Mouse (Mus musculus) limb, embryonic 14.5 days (tissue): ENCODE measurements around the gene Nelfe. TPM values are rescaled to one million over a fixed set of nuclear protein-coding genes. Genes with fewer than 3 reads are reported as not detected.
"Not testable (repeated sequence)": the region's sequence is repeated elsewhere in the genome, so short reads cannot be mapped to it uniquely, and the experiment has no call there.

Experiments
- ATAC-seq: fragments of 200-750 bp; cut with Nextera tagmentation; 2 replicates; pipeline ENCODE4 v1.8.0; 2017; ENCODE audit warnings: low read depth, moderate number of reproducible peaks, moderate TSS enrichment; ENCODE audit not compliant: low FRiP score
- DNase-seq: peaks from one replicate; pipeline ENCODE4 v3.0.0-alpha.2; 2015; ENCODE audit warnings: low spot score
- H3K27ac ChIP-seq: fragments of 300-500 bp; sonication (generic); replicated peaks from 2 replicates; pipeline ENCODE4 v1.5.1; 2014; ENCODE audit warnings: low read depth, mild to moderate bottlenecking, low read length, moderate library complexity, mixed read lengths
- H3K27me3 ChIP-seq: fragments of 300-500 bp; sonication (generic); 2 replicates; pipeline ENCODE4 v1.6.1; 2014; ENCODE audit warnings: low read length, mixed read lengths; ENCODE audit not compliant: control insufficient read depth, insufficient read depth
- H3K36me3 ChIP-seq: fragments of 300-500 bp; sonication (generic); 2 replicates; pipeline ENCODE4 v1.6.1; 2014; ENCODE audit warnings: mild to moderate bottlenecking, low read length, moderate library complexity, mixed read lengths; ENCODE audit not compliant: control insufficient read depth, insufficient read depth
- H3K4me1 ChIP-seq: fragments of 300-500 bp; sonication (generic); 2 replicates; pipeline ENCODE4 v1.6.1; 2014; ENCODE audit warnings: antibody characterized with exemption, low read length, mixed read lengths; ENCODE audit not compliant: control insufficient read depth, insufficient read depth
- H3K4me2 ChIP-seq: fragments of 300-500 bp; sonication (generic); replicated peaks from 2 replicates; pipeline ENCODE4 v1.6.1; 2014; ENCODE audit warnings: low read depth, mild to moderate bottlenecking, low read length, moderate library complexity; ENCODE audit not compliant: severe bottlenecking
- H3K4me3 ChIP-seq: fragments of 300-500 bp; sonication (generic); replicated peaks from 2 replicates; pipeline ENCODE4 v1.5.1; 2014; ENCODE audit warnings: low read length
- H3K9ac ChIP-seq: fragments of 300-500 bp; sonication (generic); 2 replicates; pipeline ENCODE4 v1.6.1; 2014; ENCODE audit warnings: mild to moderate bottlenecking, low read depth, low read length, moderate library complexity; ENCODE audit not compliant: severe bottlenecking
- H3K9me3 ChIP-seq: fragments of 300-500 bp; sonication (generic); 2 replicates; pipeline ENCODE4 v1.6.1; 2016; ENCODE audit warnings: low read length; ENCODE audit not compliant: control insufficient read depth
- POLR2A ChIP-seq: fragments of 200-500 bp; IDR thresholded peaks from 2 replicates; pipeline ENCODE4 v1.8.0; 2012; ENCODE audit warnings: inconsistent platforms, mild to moderate bottlenecking, moderate library complexity, borderline replicate concordance; ENCODE audit not compliant: insufficient read depth, insufficient read length; ENCODE audit errors: extremely low read depth
- WGBS: fragments of 180-500 bp; shearing (Covaris S2); extraction: QIAGEN DNeasy Blood & Tissue Kit; methylation state at CpG from one replicate; pipeline ENCODE4 v1.1.7; 2014; 5-methylcytosine and 5-hydroxymethylcytosine counted together
- polyA plus RNA-seq, 2 experiments: library from polyadenylated mRNA; depleted of rRNA in 1 of 2; stranded (reverse) in 1 of 2; unstranded in 1 of 2; fragments of >200 nt; fragmentation: Nextera tagmentation in 1 of 2; extraction: Ambion mirVana in 1 of 2; gene quantifications; 2 replicates each; pipeline versions ENCODE4 v1.2.1 to v1.2.3; 2012 to 2014

Nelfe gene
- polyA plus RNA-seq (2012; rRNA removed) (56.4 and 92.2 TPM in 2 replicates), polyA plus RNA-seq (2014; fragmentation: Nextera tagmentation; extraction: Ambion mirVana) (101 and 111 TPM in 2 replicates)

GRCm38 (mm10) chr17:34849722-34850516, at the start of gene Nelfe, which contains the start of gene Skiv2l:
TSS of gene Nelfe (plus strand) at chr17:34850391.
TSS of gene Skiv2l (minus strand) at chr17:34850210.
- Histone ChIP-seq H3K9ac (peak within 1 kb of the TSS; percentile 78), H3K4me2 (peak within 1 kb of the TSS; percentile 89), H3K27ac (peak within 1 kb of the TSS; percentile 58; the same call in 1 of the 2 replicates), H3K36me3 (peaks cover 57% of the 10 kb centered on the region), H3K27me3 (no peaks in the 10 kb centered on the region), H3K9me3 (no peaks in the 10 kb centered on the region), H3K4me3 (peak within 1 kb of the TSS; percentile 91), H3K4me1 (peaks cover 12% of the 10 kb centered on the region)
- 4% methylated on average over 59 of the region's 65 CpGs for WGBS
- DNase-seq: peak; percentile 98
- TF ChIP-seq POLR2A: peak; percentile 66; the same call in 1 of the 2 replicates
- ATAC-seq: peak; percentile 97

DNA sequence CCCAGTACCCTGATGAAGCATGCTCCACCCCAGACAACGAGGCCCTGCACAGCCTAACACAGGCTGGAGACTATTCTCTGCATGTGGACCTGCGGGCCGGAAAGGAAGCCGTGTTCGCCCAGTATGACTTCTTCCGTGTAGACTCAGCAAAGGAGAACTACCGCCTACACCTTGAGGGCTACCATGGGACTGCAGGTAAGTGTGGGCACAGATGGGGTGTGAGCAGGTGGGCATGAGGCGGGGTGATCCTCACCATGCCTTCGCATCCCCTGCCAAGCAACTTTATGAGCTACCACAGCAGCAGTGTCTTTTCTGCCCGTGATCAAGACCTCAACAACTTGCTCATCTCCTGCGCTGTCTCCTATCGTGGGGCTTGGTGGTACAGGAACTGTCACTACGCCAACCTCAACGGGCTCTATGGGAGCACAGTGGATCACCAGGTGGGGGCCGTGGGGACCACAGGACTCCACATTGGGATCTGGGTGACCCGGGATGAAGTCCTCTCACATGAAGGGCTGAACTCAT, 49.3 kb upstream of the Nelfe start:
- H3K9me3 ChIP-seq: not testable (repeated sequence)

DNA sequence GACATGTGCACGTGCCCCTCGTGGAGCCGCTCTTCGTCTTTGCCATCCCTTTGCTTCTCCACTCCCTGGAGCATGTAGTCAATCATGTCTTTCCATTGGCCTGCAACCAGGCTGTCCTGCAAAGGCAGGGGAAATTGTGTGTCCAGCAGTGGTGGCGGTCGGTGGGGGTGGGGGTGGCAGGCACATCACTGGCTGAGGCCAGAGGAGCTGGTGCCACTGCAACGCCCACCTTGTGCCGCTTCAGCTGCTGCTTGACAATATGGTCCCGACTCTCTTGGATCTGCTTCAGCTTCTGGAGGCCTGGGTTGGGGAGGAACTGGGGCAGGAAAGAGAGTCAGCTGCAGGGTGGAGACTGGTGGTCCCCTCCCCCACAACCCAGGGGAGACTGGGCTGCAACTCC, 47.4 kb upstream of the Nelfe start:
- not testable (repeated sequence) for H3K9ac ChIP-seq, H3K4me2 ChIP-seq, H3K4me1 ChIP-seq, ATAC-seq, H3K4me3 ChIP-seq, H3K27ac ChIP-seq, H3K36me3 ChIP-seq, DNase-seq, H3K27me3 ChIP-seq, H3K9me3 ChIP-seq
- WGBS: 91% methylated on average over 9 of the region's 9 CpGs

More for the DNA sequence above, 49.3 kb upstream of the Nelfe start:
- not testable (repeated sequence) for H3K4me1 ChIP-seq, H3K27me3 ChIP-seq, H3K4me2 ChIP-seq, H3K9ac ChIP-seq, H3K4me3 ChIP-seq, DNase-seq, ATAC-seq, H3K27ac ChIP-seq, H3K36me3 ChIP-seq
- WGBS: 92% methylated on average over 16 of the region's 16 CpGs

GRCm38 (mm10) chr17:34803367-34803766, 46.8 kb upstream of the Nelfe start:
- H3K36me3 ChIP-seq, H3K4me1 ChIP-seq, H3K4me2 ChIP-seq, ATAC-seq, H3K27me3 ChIP-seq, H3K9ac ChIP-seq, H3K4me3 ChIP-seq, H3K27ac ChIP-seq, H3K9me3 ChIP-seq, DNase-seq: not testable (repeated sequence)
- WGBS: 94% methylated on average over 6 of the region's 6 CpGs

GRCm38 (mm10) chr17:34804301-34804700, 45.9 kb upstream of the Nelfe start, which contains the start of gene Cyp21a1:
TSS of gene Cyp21a1 (minus strand) at chr17:34804561.
- WGBS: 80% methylated on average over 1 of the region's 6 CpGs
- not testable (repeated sequence) for H3K4me2 ChIP-seq, H3K27me3 ChIP-seq, H3K9me3 ChIP-seq, DNase-seq, H3K27ac ChIP-seq, ATAC-seq, H3K9ac ChIP-seq, H3K4me1 ChIP-seq, H3K4me3 ChIP-seq, H3K36me3 ChIP-seq
